Mouse (Mus musculus): ENCODE results near the gene Cry2. TPM values are rescaled to one million over a fixed set of nuclear protein-coding genes. Genes with fewer than 3 reads are reported as not detected.
A peak's percentile ranks its signal among the peaks of the same experiment; 100 is the strongest.
"Not testable (repeated sequence)": the region's sequence is repeated elsewhere in the genome, so short reads cannot be mapped to it uniquely, and the experiment has no call there.

Gene Cry2
- 20.4 and 22.0 TPM in 2 replicates for polyA plus RNA-seq (2012; rRNA removed)

DNA sequence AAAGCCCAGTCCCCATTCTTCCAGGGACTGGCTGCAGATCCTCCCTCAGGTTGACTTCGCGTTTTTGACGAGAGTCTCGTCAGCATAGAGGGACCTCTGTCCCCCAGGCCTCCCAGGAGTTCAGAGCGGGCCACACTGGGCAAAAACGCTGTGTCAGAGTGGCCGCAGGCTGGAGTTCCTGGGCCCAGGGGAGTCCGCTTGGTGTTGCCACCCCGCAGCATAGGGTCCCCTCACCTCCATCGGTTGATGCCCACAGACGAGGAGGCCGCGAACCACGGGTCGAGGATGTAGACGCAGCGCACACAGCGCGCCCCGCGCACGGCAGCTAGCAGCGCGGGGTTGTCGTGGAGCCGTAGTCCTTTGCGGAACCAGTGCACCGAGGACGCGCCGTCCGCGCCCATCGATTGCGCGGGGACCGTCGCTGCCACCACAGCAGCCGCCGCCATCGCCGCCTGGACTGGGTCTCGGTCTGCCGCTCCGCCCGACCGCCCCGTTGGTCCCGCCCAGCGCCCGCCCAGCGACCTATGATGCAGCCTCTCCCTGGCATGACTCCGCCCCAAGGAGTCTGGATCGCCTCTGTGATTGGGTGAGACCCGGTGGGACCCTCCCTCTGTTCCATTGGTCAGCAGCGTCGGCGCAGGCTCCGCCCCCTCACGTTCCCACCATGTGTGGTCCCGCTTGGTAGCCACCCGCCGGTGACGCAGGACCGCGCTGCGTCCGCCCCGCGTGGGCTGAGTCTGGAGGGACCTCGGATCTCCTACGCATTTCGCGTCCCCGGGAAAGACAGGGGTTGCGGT is at the start of gene Cry2:
TSS of gene Cry2 (minus strand) at position 466 of the 797 bp plus-strand sequence.
- peak within 1 kb of the TSS; percentile 97 for H3K4me3 ChIP-seq (ENCODE audit: control insufficient read depth, low read depth, low read length)
- H3K36me3 ChIP-seq (ENCODE audit: control insufficient read depth, insufficient read depth, low read length), result no peaks in the 10 kb centered on the region
- peak within 1 kb of the TSS; percentile 87 for H3K27ac ChIP-seq (ENCODE audit: control insufficient read depth, insufficient read depth, low read depth, low read length)
- peak; percentile 95 for TF ChIP-seq POLR2A (IDR thresholded peaks at IDR 0.05; ENCODE audit: control insufficient read depth, low read depth, low read length)
- no peak for TF ChIP-seq CTCF (IDR thresholded peaks at IDR 0.05; ENCODE audit: control insufficient read depth, insufficient read depth, insufficient replicate concordance, low read depth, low read length)
- peaks cover 17% of the 10 kb centered on the region for H3K4me1 ChIP-seq (ENCODE audit: control insufficient read depth, insufficient read depth, low read length)
- H3K27me3 ChIP-seq (ENCODE audit: control insufficient read depth, insufficient read depth, low read length), result no peaks in the 10 kb centered on the region

DNA sequence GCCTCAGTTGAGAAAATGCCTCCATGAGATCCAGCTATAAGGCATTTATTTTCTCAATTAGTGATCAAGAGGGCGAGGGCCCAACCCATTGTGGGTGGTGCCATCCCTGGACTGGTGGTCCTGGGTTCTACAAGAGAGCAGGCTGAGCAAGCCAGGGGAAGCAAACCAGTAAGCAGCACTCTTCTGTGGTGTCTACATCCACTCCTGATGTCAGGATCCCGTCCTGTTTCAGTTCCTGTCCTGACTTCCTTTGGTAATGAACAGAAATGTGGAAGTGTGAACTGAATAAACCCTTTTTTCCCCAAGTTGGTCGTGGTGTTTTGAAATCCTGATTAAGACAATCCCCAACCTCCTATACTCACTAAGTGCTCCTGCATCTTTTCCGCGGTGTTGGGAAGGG is 49.7 kb upstream of the Cry2 start:
- Histone ChIP-seq H3K4me1 (ENCODE audit: control insufficient read depth, insufficient read depth, low read length) (no peaks in the 10 kb centered on the region; the same call in 1 of the 2 replicates), H3K27ac (ENCODE audit: control insufficient read depth, insufficient read depth, low read depth, low read length) (no peak overlapping the region), H3K36me3 (ENCODE audit: control insufficient read depth, insufficient read depth, low read length) (no peaks in the 10 kb centered on the region), H3K27me3 (ENCODE audit: control insufficient read depth, insufficient read depth, low read length) (no peaks in the 10 kb centered on the region), H3K4me3 (ENCODE audit: control insufficient read depth, low read depth, low read length) (no peak overlapping the region)
- TF ChIP-seq POLR2A (IDR thresholded peaks at IDR 0.05; ENCODE audit: control insufficient read depth, low read depth, low read length), result no peak
- TF ChIP-seq CTCF (IDR thresholded peaks at IDR 0.05; ENCODE audit: control insufficient read depth, insufficient read depth, insufficient replicate concordance, low read depth, low read length), result no peak

DNA sequence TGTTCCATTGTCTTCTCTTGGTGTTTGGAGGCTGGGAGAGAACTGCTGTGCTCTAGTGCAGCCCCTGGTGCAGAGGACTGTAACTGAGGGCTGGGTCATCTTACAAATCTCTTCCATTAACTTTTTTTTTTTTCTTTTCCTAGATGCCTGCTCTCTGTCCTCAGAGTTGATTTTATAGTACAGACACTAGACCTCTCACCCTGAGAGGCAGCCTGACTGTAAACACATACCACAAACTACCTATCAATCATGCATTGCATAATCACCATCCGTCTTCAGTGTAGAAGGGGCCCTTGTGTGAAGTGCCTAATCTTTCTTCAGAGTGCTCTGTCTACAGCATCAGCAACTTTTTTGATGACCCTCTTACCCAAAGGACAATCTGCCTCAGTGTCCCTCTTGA is 48.7 kb upstream of the Cry2 start:
- Histone ChIP-seq H3K27ac (ENCODE audit: control insufficient read depth, insufficient read depth, low read depth, low read length) (no peak overlapping the region), H3K4me3 (ENCODE audit: control insufficient read depth, low read depth, low read length) (no peak overlapping the region), H3K27me3 (ENCODE audit: control insufficient read depth, insufficient read depth, low read length) (no peaks in the 10 kb centered on the region), H3K4me1 (ENCODE audit: control insufficient read depth, insufficient read depth, low read length) (no peaks in the 10 kb centered on the region; the same call in 1 of the 2 replicates), H3K36me3 (ENCODE audit: control insufficient read depth, insufficient read depth, low read length) (no peaks in the 10 kb centered on the region)
- no peak for TF ChIP-seq CTCF (IDR thresholded peaks at IDR 0.05; ENCODE audit: control insufficient read depth, insufficient read depth, insufficient replicate concordance, low read depth, low read length)
- TF ChIP-seq POLR2A (IDR thresholded peaks at IDR 0.05; ENCODE audit: control insufficient read depth, low read depth, low read length), result no peak

DNA sequence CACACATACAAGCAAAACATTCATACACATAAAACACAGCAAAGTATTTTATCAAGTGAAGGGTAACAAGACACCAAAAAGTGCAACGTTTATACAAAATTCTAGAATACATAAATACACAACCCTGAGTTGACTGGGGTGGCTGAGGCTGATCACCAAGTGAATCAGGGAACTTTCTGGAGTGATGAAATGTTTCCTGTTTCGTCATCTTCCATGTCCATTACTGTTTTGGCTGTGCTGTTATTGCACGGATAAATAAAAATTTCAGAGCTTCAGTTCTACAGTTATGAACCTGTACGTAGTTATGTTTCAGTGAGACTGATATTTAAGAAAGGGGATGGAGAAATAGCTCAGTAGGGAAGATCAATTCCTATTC is 44.5 kb upstream of the Cry2 start:
- Histone ChIP-seq H3K4me3 (ENCODE audit: control insufficient read depth, low read depth, low read length) (no peak overlapping the region), H3K27me3 (ENCODE audit: control insufficient read depth, insufficient read depth, low read length) (no peaks in the 10 kb centered on the region), H3K27ac (ENCODE audit: control insufficient read depth, insufficient read depth, low read depth, low read length) (no peak overlapping the region), H3K4me1 (ENCODE audit: control insufficient read depth, insufficient read depth, low read length) (no peaks in the 10 kb centered on the region), H3K36me3 (ENCODE audit: control insufficient read depth, insufficient read depth, low read length) (no peaks in the 10 kb centered on the region)
- TF ChIP-seq CTCF (IDR thresholded peaks at IDR 0.05; ENCODE audit: control insufficient read depth, insufficient read depth, insufficient replicate concordance, low read depth, low read length), result no peak
- no peak for TF ChIP-seq POLR2A (IDR thresholded peaks at IDR 0.05; ENCODE audit: control insufficient read depth, low read depth, low read length)

DNA sequence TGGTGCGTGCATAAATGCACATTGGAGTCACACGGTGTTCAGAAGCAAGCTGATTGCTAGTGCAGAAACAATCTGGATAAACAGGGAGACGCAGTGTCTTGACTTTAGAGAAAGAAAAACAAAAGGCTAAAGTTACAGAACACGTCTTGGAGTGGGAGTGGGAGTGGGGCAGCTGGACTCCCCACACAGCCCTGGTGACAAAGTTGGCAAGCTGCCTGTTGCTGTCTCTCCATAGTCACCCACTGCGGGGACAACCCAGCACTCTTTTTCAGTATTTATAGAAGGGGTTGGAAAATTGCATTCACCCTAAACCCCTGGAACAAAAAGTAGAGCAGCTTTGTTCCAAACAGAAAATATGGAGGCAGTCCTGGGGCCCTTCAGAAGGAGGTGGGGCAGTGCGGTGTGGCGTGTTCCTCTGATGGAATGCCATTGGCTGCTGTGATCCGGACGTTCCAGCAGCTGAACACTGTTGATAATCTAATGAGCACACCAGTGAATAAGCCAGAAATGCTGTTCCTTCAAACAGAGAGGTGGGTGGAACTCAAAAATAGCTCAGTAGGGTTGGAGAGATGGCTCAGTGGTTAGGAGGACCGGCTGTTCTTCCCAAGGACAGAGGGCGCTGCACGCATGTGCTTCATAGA is 43.9 kb upstream of the Cry2 start:
- TF ChIP-seq CTCF (IDR thresholded peaks at IDR 0.05; ENCODE audit: control insufficient read depth, insufficient read depth, insufficient replicate concordance, low read depth, low read length) (no peak), POLR2A (IDR thresholded peaks at IDR 0.05; ENCODE audit: control insufficient read depth, low read depth, low read length) (no peak)
- Histone ChIP-seq H3K4me3 (ENCODE audit: control insufficient read depth, low read depth, low read length) (no peak overlapping the region), H3K27me3 (ENCODE audit: control insufficient read depth, insufficient read depth, low read length) (no peaks in the 10 kb centered on the region), H3K27ac (ENCODE audit: control insufficient read depth, insufficient read depth, low read depth, low read length) (peak overlapping the region; percentile 83), H3K36me3 (ENCODE audit: control insufficient read depth, insufficient read depth, low read length) (no peaks in the 10 kb centered on the region), H3K4me1 (ENCODE audit: control insufficient read depth, insufficient read depth, low read length) (no peaks in the 10 kb centered on the region)

DNA sequence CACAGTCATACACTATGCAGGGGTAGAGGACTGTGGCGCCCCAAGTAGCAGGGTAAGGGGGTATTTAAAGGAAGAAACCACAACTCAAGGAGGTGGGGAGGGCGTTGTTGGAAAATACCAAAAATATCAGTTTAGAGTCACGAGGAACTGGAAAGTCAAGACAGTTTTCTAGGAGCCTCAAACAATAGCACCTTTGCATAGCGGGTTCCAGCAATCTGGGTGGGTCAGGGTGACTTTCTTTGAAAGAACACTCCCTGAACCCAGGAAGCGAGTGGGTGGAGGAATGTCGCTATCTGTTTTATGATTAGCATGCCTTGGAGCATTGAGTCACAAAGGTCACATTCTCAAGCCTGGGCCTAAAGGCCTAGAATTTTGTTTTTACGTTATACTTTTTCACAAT is 42.7 kb upstream of the Cry2 start:
- not testable (repeated sequence) for H3K4me1 ChIP-seq (ENCODE audit: control insufficient read depth, insufficient read depth, low read length); H3K27me3 ChIP-seq (ENCODE audit: control insufficient read depth, insufficient read depth, low read length); H3K27ac ChIP-seq (ENCODE audit: control insufficient read depth, insufficient read depth, low read depth, low read length)

DNA sequence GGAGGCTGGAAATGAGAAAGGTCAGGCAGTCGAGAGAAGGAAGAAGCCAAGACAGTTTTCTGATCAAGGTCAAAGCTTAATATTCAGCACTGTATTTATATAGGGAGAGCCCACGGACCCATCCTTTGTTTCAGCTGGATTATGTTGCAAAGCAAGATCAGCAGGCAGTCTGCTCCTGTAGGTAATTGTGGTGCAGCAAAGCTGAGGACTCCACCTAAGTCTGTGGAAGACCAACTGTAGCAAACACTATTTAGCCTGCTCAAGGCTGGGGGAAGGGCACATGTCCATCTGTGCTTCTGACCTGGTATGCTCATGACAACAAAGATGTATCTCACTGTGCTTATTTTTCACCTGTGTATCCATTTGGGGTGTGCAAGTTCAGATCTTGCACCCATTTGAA is 41.9 kb upstream of the Cry2 start:
- TF ChIP-seq POLR2A (IDR thresholded peaks at IDR 0.05; ENCODE audit: control insufficient read depth, low read depth, low read length) (no peak), CTCF (IDR thresholded peaks at IDR 0.05; ENCODE audit: control insufficient read depth, insufficient read depth, insufficient replicate concordance, low read depth, low read length) (no peak)
- H3K36me3 ChIP-seq (ENCODE audit: control insufficient read depth, insufficient read depth, low read length), result no peaks in the 10 kb centered on the region
- no peak overlapping the region for H3K27ac ChIP-seq (ENCODE audit: control insufficient read depth, insufficient read depth, low read depth, low read length)
- no peaks in the 10 kb centered on the region for H3K4me1 ChIP-seq (ENCODE audit: control insufficient read depth, insufficient read depth, low read length)
- no peak overlapping the region for H3K4me3 ChIP-seq (ENCODE audit: control insufficient read depth, low read depth, low read length)
- no peaks in the 10 kb centered on the region for H3K27me3 ChIP-seq (ENCODE audit: control insufficient read depth, insufficient read depth, low read length)

More for the DNA sequence above, 42.7 kb upstream of the Cry2 start:
- H3K4me3 ChIP-seq (ENCODE audit: control insufficient read depth, low read depth, low read length); H3K36me3 ChIP-seq (ENCODE audit: control insufficient read depth, insufficient read depth, low read length): not testable (repeated sequence)

Measured in testis, adult 2 months (tissue).